Mouse (Mus musculus): ENCODE results near the gene Dut. TPM values are rescaled to one million over a fixed set of nuclear protein-coding genes. Genes with fewer than 3 reads are reported as not detected.

Dut gene
- total RNA-seq (2017) = 11.3 and 17.1 TPM in 2 replicates

GRCm38 (mm10) chr2:125247108-125247961 lies at the start of gene Dut:
Dut (plus strand) TSS chr2:125247190.
- ATAC-seq (ENCODE audit: extremely low read depth, insufficient number of reproducible peaks, low FRiP score, poor library complexity, severe bottlenecking) = peak; percentile 91

GRCm38 (mm10) chr2:125208894-125209596 lies 37.9 kb upstream of the Dut start:
- no peak for ATAC-seq (ENCODE audit: extremely low read depth, insufficient number of reproducible peaks, low FRiP score, poor library complexity, severe bottlenecking)

GRCm38 (mm10) chr2:125211831-125212510 lies 35.0 kb upstream of the Dut start:
- ATAC-seq (ENCODE audit: extremely low read depth, insufficient number of reproducible peaks, low FRiP score, poor library complexity, severe bottlenecking) = no peak

- peak; percentile 48; the same call in 1 of the 2 replicates for ATAC-seq (ENCODE audit: extremely low read depth, insufficient number of reproducible peaks, low FRiP score, poor library complexity, severe bottlenecking)
Observed at GRCm38 (mm10) chr2:125214592-125214991, 32.4 kb upstream of the Dut start.

GRCm38 (mm10) chr2:125217286-125217685 lies 29.7 kb upstream of the Dut start:
- ATAC-seq (ENCODE audit: extremely low read depth, insufficient number of reproducible peaks, low FRiP score, poor library complexity, severe bottlenecking) = no peak

GRCm38 (mm10) chr2:125218566-125218965 lies 28.4 kb upstream of the Dut start:
- no peak for ATAC-seq (ENCODE audit: extremely low read depth, insufficient number of reproducible peaks, low FRiP score, poor library complexity, severe bottlenecking)

- ATAC-seq (ENCODE audit: extremely low read depth, insufficient number of reproducible peaks, low FRiP score, poor library complexity, severe bottlenecking) = no peak
Observed at GRCm38 (mm10) chr2:125219268-125219667, 27.7 kb upstream of the Dut start.

- no peak for ATAC-seq (ENCODE audit: extremely low read depth, insufficient number of reproducible peaks, low FRiP score, poor library complexity, severe bottlenecking)
Observed at GRCm38 (mm10) chr2:125221673-125222072, 25.3 kb upstream of the Dut start.

- no peak for ATAC-seq (ENCODE audit: extremely low read depth, insufficient number of reproducible peaks, low FRiP score, poor library complexity, severe bottlenecking)
Observed at GRCm38 (mm10) chr2:125228472-125229409, 18.2 kb upstream of the Dut start.

- no peak for ATAC-seq (ENCODE audit: extremely low read depth, insufficient number of reproducible peaks, low FRiP score, poor library complexity, severe bottlenecking)
Observed at GRCm38 (mm10) chr2:125232183-125232582, 14.8 kb upstream of the Dut start.

- no peak for ATAC-seq (ENCODE audit: extremely low read depth, insufficient number of reproducible peaks, low FRiP score, poor library complexity, severe bottlenecking)
Observed at GRCm38 (mm10) chr2:125233537-125233936, 13.5 kb upstream of the Dut start.

- no peak for ATAC-seq (ENCODE audit: extremely low read depth, insufficient number of reproducible peaks, low FRiP score, poor library complexity, severe bottlenecking)
Observed at GRCm38 (mm10) chr2:125234049-125234448, 12.9 kb upstream of the Dut start.

GRCm38 (mm10) chr2:125245545-125246285 lies 1.3 kb upstream of the Dut start:
- ATAC-seq (ENCODE audit: extremely low read depth, insufficient number of reproducible peaks, low FRiP score, poor library complexity, severe bottlenecking) = no peak

GRCm38 (mm10) chr2:125246669-125247068 lies 321 bp upstream of the Dut start:
- ATAC-seq (ENCODE audit: extremely low read depth, insufficient number of reproducible peaks, low FRiP score, poor library complexity, severe bottlenecking) = no peak

GRCm38 (mm10) chr2:125247962-125248235 lies 909 bp downstream of the Dut start:
- ATAC-seq (ENCODE audit: extremely low read depth, insufficient number of reproducible peaks, low FRiP score, poor library complexity, severe bottlenecking) = no peak

GRCm38 (mm10) chr2:125248256-125248655 lies 1.3 kb downstream of the Dut start:
- no peak for ATAC-seq (ENCODE audit: extremely low read depth, insufficient number of reproducible peaks, low FRiP score, poor library complexity, severe bottlenecking)

GRCm38 (mm10) chr2:125249339-125249738 lies 2.3 kb downstream of the Dut start:
- ATAC-seq (ENCODE audit: extremely low read depth, insufficient number of reproducible peaks, low FRiP score, poor library complexity, severe bottlenecking) = no peak

- ATAC-seq (ENCODE audit: extremely low read depth, insufficient number of reproducible peaks, low FRiP score, poor library complexity, severe bottlenecking) = no peak
Observed at GRCm38 (mm10) chr2:125249874-125250273, 2.9 kb downstream of the Dut start.

Measured in neutrophil, adult 5-6 weeks (primary cell).